Mouse (Mus musculus): ENCODE measurements at regions not wholly inside any gene's neighbourhood (a gene's known extent, or its start where the extent isn't known, plus 50 kb on each side); places are given as distances from the start of the nearest gene placed in this dataset.

DNA sequence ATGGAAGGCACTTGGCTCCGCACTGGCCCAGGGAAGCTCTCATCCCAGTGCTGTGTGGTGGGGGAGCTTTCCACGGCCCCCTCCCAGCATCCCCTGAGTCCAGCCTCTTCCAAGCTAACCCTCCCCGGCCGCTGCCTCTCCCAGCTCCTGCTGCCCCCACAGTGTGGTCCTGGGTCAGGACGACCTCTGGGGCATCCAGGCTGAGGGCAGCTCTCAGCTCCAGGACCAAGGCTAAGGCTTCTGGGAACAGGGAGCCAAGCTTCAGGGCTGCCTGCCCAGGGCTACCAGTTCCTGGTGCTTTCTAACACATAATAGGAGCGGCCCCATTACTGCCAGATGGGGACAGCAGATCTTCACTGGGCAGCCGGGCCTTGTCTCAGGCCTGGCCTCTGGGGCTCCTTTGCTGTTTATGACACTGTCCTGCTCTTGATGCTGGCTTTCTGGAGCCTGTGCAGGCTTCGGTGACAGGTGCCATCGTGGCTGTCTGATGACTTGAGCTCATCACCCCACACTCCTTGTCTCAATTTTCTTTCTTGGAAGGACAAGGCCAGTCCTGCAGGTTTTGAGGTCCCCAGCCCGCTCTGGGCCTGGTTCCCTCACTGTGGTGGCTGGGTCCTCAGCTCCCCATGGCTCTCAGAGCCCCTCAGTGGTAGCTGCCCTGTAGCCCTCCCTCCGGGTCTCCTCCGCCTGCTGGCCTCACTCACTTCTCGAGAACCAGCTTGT lies 71.2 kb upstream of the Tmem189 start:
- TF ChIP-seq CTCF (IDR thresholded peaks at IDR 0.05; ENCODE audit: insufficient read depth, low read depth, low read length) = no peak; the same call in 1 of the 2 replicates
- TF ChIP-seq POLR2A (IDR thresholded peaks at IDR 0.05; ENCODE audit: insufficient read depth, low read depth, low read length) = no peak
